Mouse (Mus musculus): ENCODE data around the gene Elp4. TPM values are rescaled to one million over a fixed set of nuclear protein-coding genes. Genes with fewer than 3 reads are reported as not detected.

The Elp4 gene
- total and polyA plus RNA-seq, 3 experiments = 15.8 to 16.0 TPM; not detected in 1

DNA sequence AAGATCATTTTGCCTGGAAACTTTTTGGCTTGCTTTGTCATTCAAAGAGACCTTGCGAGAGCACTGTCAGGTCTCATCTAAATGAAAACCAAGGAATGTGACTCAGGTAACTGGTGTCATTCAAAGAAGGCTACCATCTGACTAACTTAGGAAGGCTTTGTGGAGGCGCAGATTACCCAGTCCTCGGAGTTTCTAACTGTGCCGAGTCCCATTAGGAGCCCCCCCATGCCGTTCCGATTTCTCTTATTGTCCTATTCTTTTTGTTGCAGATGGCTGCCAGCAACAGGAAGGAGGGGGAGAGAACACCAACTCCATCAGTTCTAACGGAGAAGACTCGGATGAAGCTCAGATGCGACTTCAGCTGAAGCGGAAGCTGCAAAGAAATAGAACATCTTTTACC lies 213.1 kb downstream of the Elp4 start:
- Histone ChIP-seq H3K4me3 (ENCODE audit: control insufficient read depth in 1 of 2, insufficient read depth in 1 of 2, low read depth in 2 of 2, low read length in 2 of 2) (no peak overlapping the region), H3K79me2 (ENCODE audit: control insufficient read depth, insufficient read depth, low read length, poor library complexity) (no peaks in the 10 kb centered on the region), H3K9ac (ENCODE audit: control insufficient read depth, low read depth, low read length, poor library complexity, severe bottlenecking) (no peak overlapping the region), H3K4me1 (ENCODE audit: control insufficient read depth in 1 of 2, insufficient read depth in 2 of 2, low read length in 2 of 2) (no peaks in the 10 kb centered on the region), H3K27me3 (ENCODE audit: control insufficient read depth in 1 of 2, insufficient read depth in 2 of 2, low read length in 2 of 2) (no peaks in the 10 kb centered on the region), H3K36me3 (ENCODE audit: control insufficient read depth in 1 of 2, insufficient read depth in 2 of 2, low read length in 2 of 2) (no peaks in the 10 kb centered on the region; a peak in 2 of 4 replicates), H3K27ac (ENCODE audit: control insufficient read depth, low read depth, low read length) (no peak overlapping the region), H3K9me3 (replicated peaks; ENCODE audit: insufficient read depth, low read length) (no peaks in the 10 kb centered on the region)
- no peak for DNase-seq (ENCODE audit: low read depth, low spot score)
- TF ChIP-seq RAD21 (IDR thresholded peaks at IDR 0.05; ENCODE audit: low read depth, low read length) (no peak), MYB (IDR thresholded peaks at IDR 0.05; ENCODE audit: low read depth, low read length) (no peak), MYC (IDR thresholded peaks at IDR 0.05; ENCODE audit: low read depth, low read length) (no peak), SMC3 (IDR thresholded peaks at IDR 0.05; ENCODE audit: low read depth, low read length) (no peak), BHLHE40 (IDR thresholded peaks at IDR 0.05; ENCODE audit: borderline replicate concordance, low read depth, low read length) (no peak), ZKSCAN1 (IDR thresholded peaks at IDR 0.05; ENCODE audit: low read depth, low read length) (no peak)

DNA sequence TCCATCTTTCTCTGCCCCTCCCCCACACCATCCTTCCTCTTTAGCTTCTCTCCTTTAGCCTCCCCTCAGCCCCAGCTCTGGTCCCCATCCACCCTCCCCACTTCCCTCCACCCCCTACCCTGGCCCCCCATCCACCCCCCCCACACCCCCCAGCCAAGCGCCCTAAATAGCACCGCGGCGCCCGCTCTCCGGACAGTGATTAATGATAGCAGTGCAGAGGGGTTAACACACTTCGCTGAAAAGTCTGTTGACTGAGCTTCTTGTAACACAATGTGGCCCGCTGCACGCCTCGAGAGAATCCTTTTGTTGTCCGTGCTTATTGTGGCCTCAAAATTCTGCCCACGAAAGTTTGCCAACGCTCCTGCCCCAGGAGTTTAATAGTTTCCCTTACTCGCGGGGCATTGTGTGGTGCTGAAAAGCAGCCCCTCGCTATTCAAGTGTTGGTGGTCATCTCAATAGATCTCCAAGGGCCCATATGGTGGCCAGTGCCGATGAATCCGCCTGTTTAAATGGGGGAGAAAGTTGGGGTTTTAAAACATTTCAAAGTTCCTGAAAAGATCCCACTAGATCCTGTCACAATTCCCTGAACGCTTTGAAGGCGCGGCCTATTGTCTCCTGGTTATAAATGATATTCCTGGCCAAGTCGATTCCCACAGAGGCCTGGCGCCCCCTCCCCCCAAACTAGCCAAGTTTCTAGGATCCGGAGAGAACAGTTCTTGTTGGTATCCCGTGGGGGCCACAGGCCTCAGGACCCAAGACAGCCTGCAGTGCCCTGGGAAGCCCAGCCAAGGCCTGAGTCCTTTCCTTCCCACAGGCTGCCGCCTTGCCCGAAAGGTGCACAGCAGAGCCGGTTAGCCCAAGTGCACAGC lies 214.4 kb downstream of the Elp4 start:
- no peak for DNase-seq (ENCODE audit: low read depth, low spot score)
- H3K27ac ChIP-seq (ENCODE audit: control insufficient read depth, low read depth, low read length) = no peak overlapping the region
- H3K36me3 ChIP-seq (ENCODE audit: control insufficient read depth in 1 of 2, insufficient read depth in 2 of 2, low read length in 2 of 2) = no peaks in the 10 kb centered on the region; a peak in 2 of 4 replicates
- no peaks in the 10 kb centered on the region for H3K79me2 ChIP-seq (ENCODE audit: control insufficient read depth, insufficient read depth, low read length, poor library complexity)
- H3K4me1 ChIP-seq (ENCODE audit: control insufficient read depth in 1 of 2, insufficient read depth in 2 of 2, low read length in 2 of 2) = no peaks in the 10 kb centered on the region
- no peaks in the 10 kb centered on the region for H3K9me3 ChIP-seq (replicated peaks; ENCODE audit: insufficient read depth, low read length)
- H3K9ac ChIP-seq (ENCODE audit: control insufficient read depth, low read depth, low read length, poor library complexity, severe bottlenecking) = no peak overlapping the region
- TF ChIP-seq HCFC1 (IDR thresholded peaks at IDR 0.05; ENCODE audit: low read depth, low read length) (no peak), MAFK (IDR thresholded peaks at IDR 0.05; ENCODE audit: borderline replicate concordance, low read depth, low read length) (no peak), ZMIZ1 (IDR thresholded peaks at IDR 0.05; ENCODE audit: low read depth, low read length) (no peak), GATA1 (IDR thresholded peaks at IDR 0.05; ENCODE audit: low read depth, low read length) (no peak), TBP (IDR thresholded peaks at IDR 0.05; ENCODE audit: low read depth, low read length) (no peak), POLR2AphosphoS2 (IDR thresholded peaks at IDR 0.05; ENCODE audit: low read length) (no peak), SMC3 (IDR thresholded peaks at IDR 0.05; ENCODE audit: low read depth, low read length) (no peak), ZC3H11A (IDR thresholded peaks at IDR 0.05; ENCODE audit: low read depth, low read length) (no peak), MEF2A (IDR thresholded peaks at IDR 0.05; ENCODE audit: extremely low read depth, insufficient replicate concordance, low read depth, low read length, poor library complexity, severe bottlenecking) (no peak), BHLHE40 (IDR thresholded peaks at IDR 0.05; ENCODE audit: borderline replicate concordance, low read depth, low read length) (no peak)
- no peaks in the 10 kb centered on the region for H3K27me3 ChIP-seq (ENCODE audit: control insufficient read depth in 1 of 2, insufficient read depth in 2 of 2, low read length in 2 of 2)
- H3K4me3 ChIP-seq (ENCODE audit: control insufficient read depth in 1 of 2, insufficient read depth in 1 of 2, low read depth in 2 of 2, low read length in 2 of 2) = no peak overlapping the region

All from MEL (cell line).